Mouse (Mus musculus) left cerebral cortex, adult 8-10 months (tissue): ENCODE measurements around the gene Gorasp2. TPM values are rescaled to one million over a fixed set of nuclear protein-coding genes. Genes with fewer than 3 reads are reported as not detected.

ENCODE experiments used
- DNase-seq, 2 experiments: peaks; one replicate each; pipeline ENCODE4 v3.0.0; 2022; ENCODE audit warnings: low spot score in 2 of 2
- total RNA-seq, 4 experiments: library from RNA; stranded (reverse); gene quantifications; 2 replicates each; pipeline ENCODE4 v1.2.4; 2022

Gene Gorasp2
- 10 to 100 TPM; 92.2 to 97.7 (median 96.2) TPM for total RNA-seq

- DNase-seq = peak; percentile 92 to 94
Measured at GRCm38 (mm10) chr2:70660887-70661714, at the start of gene Gorasp2. Gorasp2 (plus strand) TSS chr2:70661576.

GRCm38 (mm10) chr2:70614745-70615351 is 46.5 kb upstream of the Gorasp2 start:
- DNase-seq = no peak

- DNase-seq = no peak
Measured at GRCm38 (mm10) chr2:70616076-70616475, 45.3 kb upstream of the Gorasp2 start.

- no peak for DNase-seq
Measured at GRCm38 (mm10) chr2:70616617-70617016, 44.8 kb upstream of the Gorasp2 start.

- no peak for DNase-seq
Measured at GRCm38 (mm10) chr2:70619232-70619835, 42.0 kb upstream of the Gorasp2 start.

- peak; percentile 10 to 23 for DNase-seq
Measured at GRCm38 (mm10) chr2:70620225-70620624, 41.2 kb upstream of the Gorasp2 start.

- DNase-seq = no peak
Measured at GRCm38 (mm10) chr2:70622244-70622643, 39.1 kb upstream of the Gorasp2 start.

GRCm38 (mm10) chr2:70625761-70626160 is 35.6 kb upstream of the Gorasp2 start:
- no peak for DNase-seq

- no peak for DNase-seq
Measured at GRCm38 (mm10) chr2:70628397-70628796, 33.0 kb upstream of the Gorasp2 start.

- DNase-seq = peak in 1 of 2 experiments; percentile 6
Measured at GRCm38 (mm10) chr2:70629339-70629761, 32.0 kb upstream of the Gorasp2 start.

- no peak for DNase-seq
Measured at GRCm38 (mm10) chr2:70629921-70630320, 31.5 kb upstream of the Gorasp2 start.

GRCm38 (mm10) chr2:70631321-70631720 is 30.1 kb upstream of the Gorasp2 start:
- DNase-seq = no peak

- DNase-seq = no peak
Measured at GRCm38 (mm10) chr2:70632412-70632811, 29.0 kb upstream of the Gorasp2 start.

GRCm38 (mm10) chr2:70634028-70634690 is 27.2 kb upstream of the Gorasp2 start:
- no peak for DNase-seq

- DNase-seq = no peak
Measured at GRCm38 (mm10) chr2:70640968-70641367, 20.4 kb upstream of the Gorasp2 start.

- no peak for DNase-seq
Measured at GRCm38 (mm10) chr2:70642971-70643565, 18.3 kb upstream of the Gorasp2 start.

- no peak for DNase-seq
Measured at GRCm38 (mm10) chr2:70645266-70645780, 16.1 kb upstream of the Gorasp2 start.

- DNase-seq = no peak
Measured at GRCm38 (mm10) chr2:70647681-70648080, 13.7 kb upstream of the Gorasp2 start.

- DNase-seq = no peak
Measured at GRCm38 (mm10) chr2:70648271-70648670, 13.1 kb upstream of the Gorasp2 start.

- DNase-seq = no peak
Measured at GRCm38 (mm10) chr2:70649471-70649870, 11.9 kb upstream of the Gorasp2 start.

GRCm38 (mm10) chr2:70651820-70652219 is 9.6 kb upstream of the Gorasp2 start:
- no peak for DNase-seq
